Mouse (Mus musculus): ENCODE results near the gene Wdr38.
"Not testable (repeated sequence)": the region's sequence is repeated elsewhere in the genome, so short reads cannot be mapped to it uniquely, and the experiment has no call there.

Gene Wdr38

GRCm38 (mm10) chr2:38999381-38999780, 2.1 kb downstream of the Wdr38 start:
- DNase-seq, result no peak

DNA sequence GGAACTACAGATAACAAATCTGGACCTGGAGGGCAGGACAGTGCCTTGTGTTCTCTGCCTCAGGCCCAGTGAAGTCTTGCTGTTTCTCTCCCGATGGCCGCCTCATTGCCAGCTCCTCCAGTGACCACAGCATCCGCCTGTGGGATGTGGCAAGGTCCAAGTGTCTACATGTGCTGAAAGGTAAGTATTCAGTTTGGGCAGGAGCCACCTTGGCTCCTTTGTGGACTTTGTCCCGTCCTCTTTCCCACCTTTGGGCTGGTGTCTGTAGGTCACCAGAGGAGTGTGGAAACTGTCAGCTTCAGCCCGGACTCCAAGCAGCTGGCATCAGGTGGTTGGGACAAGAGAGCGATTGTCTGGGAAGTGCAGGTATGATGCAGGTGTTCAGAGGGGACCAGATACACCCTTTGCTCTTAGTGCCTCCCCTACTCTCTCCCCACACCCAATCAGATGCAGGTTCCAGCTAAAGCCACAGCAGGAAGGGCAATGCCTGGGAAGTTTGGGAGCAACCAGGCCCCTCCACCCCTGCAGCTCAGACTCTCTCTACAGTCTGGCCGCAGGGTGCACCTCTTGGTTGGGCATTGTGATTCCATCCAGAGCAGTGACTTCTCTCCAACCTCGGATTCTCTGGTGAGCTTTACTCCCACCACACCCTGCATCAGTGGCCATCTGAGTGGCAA, 2.8 kb downstream of the Wdr38 start:
- no peak for DNase-seq

DNA sequence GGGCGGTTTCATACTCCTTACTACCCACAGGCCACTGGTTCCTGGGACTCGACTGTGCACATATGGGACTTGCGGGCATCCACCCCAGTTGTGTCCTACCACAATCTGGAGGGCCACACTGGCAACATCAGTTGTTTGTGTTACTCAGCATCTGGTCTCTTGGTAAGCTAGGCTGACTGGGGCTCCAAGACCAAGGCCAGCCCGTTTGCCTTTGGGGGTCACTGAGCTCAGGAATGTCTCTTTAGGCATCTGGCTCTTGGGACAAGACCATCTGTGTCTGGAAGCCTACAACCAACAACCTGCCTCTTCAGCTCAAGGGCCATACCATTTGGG, 3.3 kb downstream of the Wdr38 start:
- DNase-seq, result no peak

DNA sequence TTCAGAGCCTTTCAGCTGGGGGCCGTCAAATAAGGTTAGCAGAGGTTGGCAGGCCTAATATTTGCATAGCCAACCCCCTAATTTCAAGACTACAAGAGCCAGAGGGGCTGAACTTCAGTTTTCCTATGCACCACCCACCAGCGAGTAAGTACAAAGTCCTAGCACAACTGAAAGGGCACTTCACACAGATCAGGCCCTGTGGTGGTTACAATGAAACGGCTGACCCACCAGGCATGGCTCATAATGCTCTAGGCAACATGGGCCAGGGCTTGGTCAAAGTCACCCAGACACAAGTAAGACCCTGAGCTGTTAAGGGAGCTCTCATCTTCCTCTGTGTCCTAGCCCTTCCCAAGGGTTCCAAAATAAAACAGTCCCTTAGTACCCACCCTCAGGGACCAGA, 4.6 kb downstream of the Wdr38 start:
- no peak for DNase-seq

DNA sequence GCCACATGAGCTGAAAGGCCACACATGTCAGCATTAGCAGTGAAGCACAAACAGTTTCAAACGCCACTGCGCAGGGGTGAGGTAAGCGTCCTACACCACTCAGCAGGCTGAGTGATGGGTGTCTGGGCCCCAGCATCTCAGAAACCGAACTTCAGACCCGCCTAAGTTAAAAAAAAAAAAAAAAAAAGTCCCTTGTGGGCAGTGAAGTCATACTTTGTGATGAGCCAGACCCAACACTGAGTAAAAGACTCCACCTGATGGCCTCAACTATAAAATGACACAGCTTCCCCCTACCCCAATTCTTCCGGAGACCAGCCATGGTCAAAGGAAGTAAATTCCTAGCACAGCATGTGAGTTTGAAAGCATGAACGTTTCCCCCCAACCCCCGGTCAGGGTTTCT, 5.8 kb downstream of the Wdr38 start:
- DNase-seq, result no peak

GRCm38 (mm10) chr2:39003512-39003911, 6.2 kb downstream of the Wdr38 start:
- DNase-seq, result no peak

DNA sequence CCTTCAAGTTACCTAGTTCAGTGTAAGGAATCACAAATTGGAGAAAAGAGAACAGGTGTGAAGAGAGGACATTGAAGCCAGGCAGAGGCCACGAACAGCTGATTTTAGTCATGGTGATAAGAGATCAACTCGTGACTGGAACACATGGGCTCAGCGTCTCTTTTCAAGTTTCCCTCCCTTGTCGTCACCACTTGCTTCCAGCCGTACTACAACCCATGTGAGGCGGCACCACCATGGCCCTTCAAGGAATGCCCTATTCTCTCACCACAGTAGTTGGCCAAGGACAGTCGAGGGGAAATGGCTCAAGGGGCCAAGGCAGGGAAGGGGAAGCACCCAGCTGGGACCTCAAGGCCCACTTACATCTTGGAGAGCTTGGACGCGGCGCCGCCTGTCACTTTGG, 7.1 kb downstream of the Wdr38 start:
- no peak for DNase-seq

DNA sequence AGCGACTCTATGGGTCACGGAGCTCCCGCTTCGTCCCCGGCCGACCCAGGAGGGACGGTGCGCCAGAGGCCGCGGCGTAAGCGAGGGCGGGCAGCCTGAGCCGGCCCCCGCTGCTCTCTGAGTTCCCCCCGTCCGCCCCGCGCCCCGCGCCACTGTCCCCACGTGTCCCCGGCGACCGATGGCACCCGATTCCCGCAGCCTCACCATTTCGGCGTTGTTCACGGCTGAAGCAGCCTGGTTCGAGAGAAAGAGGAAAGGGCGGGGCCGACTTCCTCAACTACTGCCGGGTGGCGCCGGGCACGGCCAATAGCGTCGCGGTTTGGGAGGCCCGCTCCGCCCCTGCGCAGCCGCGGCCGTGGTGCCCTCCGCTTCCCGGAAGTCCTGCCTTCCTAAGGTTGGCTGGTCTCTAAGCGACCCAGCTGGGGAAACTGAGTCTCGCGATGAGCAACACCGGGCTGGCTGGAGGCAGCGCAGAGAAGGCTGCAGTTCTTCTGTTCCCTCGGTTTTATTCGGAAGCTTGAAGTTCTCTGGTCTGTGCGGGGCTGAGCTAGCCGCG, 7.7 kb downstream of the Wdr38 start, which contains the start of gene Arpc5l:
Gene Arpc5l, plus strand, starts transcription at position 469 of the 556 bp plus-strand sequence.
- peak; percentile 86 for DNase-seq

DNA sequence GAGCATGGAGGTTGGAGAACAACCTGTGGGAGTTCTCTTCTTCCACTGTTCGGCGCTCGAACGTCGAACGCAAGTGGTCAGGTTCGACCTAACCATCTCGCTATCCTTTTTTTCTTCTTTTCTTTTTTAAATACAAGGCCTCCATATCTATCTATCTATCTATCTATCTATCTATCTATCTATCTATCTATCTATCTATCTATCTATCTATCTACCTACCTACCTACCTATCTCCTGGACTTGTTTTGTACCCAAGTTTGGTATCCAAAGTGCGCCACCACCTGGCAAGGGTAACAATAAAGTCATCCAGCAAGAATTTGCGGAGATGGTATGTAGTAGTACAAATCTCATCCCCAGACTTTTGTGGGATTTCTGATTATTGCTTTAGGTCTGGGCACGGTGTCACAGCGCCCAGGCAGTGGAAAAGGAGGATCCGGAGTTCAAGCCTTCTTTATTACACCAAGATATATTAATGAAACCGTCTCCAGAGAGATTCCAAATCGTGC, 8.4 kb downstream of the Wdr38 start, which contains the start of gene Rpl35:
Gene Rpl35, minus strand, starts transcription at position 51 of the 506 bp plus-strand sequence.
- no peak for DNase-seq

DNA sequence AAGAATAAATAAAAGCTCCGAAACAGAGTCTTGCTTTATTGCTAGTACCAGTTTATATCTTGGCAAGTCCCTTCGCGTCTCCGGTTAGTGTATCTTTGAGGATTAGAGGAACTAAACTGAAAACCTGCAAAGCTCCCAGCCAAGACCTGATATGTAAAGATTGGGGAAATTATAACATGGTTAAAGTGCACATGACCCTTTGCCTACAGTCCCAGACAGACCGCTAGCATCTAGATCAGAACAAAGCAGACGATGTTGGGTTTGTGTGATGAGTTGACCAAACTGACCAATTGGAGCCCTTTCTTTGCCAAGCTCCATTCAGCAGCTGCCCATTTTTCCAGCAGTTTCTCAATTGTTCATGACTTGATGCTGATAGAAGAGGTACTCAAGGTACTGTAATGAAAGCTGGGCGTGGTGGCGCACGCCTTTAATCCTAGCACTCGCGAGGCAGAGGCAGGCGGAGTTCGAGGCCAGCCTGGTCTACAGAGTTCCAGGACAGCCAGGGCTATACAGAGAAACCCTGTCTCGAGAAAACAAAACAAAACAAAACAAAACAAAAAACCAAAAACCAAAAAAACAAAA, 9.0 kb downstream of the Wdr38 start:
- no peak for DNase-seq

- DNase-seq, result peak; percentile 88
Measured at GRCm38 (mm10) chr2:39007865-39008264, 10.6 kb downstream of the Wdr38 start.

DNA sequence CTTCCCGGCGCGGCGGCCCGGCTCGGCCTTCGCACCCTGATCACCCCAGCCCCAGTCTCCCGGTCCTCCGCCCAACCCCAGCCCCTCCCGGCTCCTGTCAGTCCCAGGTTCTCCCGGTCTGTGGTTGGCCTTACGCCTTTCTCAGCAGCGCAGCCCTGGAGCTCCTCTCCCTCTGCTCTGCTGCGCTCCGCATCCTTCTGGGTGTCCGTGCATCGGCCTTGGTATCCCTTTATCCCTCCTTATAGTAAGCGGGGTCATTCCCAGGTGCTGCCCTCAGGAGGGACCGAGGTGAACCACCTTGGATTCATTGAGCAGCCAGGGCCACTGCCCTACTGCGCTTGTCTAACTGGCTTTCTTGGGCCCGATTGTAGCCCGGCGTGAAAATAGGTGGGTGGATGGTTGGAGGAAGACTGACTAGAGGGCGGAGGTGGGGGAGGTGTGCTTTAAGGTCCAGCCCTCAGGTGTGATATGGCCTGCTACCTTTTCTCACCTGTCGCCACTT, 11.1 kb downstream of the Wdr38 start:
- DNase-seq, result no peak

- DNase-seq, result no peak
Measured at GRCm38 (mm10) chr2:39008954-39009365, 11.7 kb downstream of the Wdr38 start.

DNA sequence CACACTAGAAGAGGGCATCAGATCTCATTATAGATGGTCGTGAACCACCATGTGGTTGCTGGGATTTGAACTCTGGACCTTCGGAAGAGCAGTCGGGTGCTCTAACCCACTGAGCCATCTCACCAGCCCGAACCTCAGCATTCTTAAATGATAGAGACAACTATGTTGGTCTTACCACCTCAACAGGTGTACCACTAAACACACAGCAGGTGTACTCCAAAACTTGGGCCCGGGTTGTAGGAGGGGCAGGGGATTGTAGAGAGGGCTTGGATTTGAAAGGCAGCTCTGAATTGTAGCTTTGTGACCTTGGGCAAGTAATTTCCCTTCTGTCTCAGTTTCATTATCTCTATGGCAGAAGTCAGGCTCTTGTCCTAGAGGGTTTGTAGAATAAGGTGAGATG, 12.9 kb downstream of the Wdr38 start:
- DNase-seq, result not testable (repeated sequence)

DNA sequence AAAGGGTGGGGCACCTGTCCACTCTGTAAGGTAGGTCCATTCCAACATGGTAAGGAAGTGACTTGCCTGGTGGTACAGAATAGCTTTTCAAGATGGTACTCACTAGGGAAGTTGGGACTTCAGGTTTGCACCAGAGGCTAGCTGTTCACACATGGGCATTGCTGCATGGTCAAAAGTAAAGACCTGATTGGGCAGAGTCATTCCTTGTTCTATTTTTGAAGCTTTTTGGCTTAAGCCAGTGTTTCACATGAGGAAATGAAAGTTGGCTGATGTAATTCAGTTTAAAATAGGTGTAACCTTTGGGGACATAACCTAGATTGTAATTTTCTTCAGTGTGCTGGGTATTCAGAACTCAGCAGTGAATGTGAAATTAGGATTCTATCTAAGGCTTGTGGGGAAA, 14.0 kb downstream of the Wdr38 start:
- DNase-seq, result no peak

GRCm38 (mm10) chr2:39011971-39012370, 14.7 kb downstream of the Wdr38 start:
- DNase-seq, result no peak

- no peak for DNase-seq
Measured at GRCm38 (mm10) chr2:39012768-39013279, 15.5 kb downstream of the Wdr38 start.

DNA sequence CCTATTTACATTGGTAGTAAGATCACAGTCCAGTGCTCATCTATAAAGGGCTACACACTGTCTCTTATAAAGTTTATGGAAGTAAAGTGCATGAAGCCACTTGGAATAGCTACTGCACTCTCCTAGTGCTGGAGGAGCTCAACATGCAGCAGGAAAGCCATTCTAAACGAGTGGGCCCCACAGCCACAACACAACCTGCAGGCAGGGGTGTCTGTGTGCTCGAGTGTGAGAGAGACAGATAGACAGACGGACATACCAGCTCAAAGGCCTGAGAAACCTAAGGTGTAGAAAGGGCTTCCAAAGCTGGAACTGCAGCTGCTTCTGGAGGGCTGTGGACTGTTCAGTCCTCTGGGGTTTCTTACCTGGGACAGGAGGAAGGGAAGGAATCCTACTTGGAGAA, 19.3 kb downstream of the Wdr38 start:
- no peak for DNase-seq

- no peak for DNase-seq
Measured at GRCm38 (mm10) chr2:39020004-39020403, 22.7 kb downstream of the Wdr38 start.

- DNase-seq, result no peak
Measured at GRCm38 (mm10) chr2:39031611-39032010, 34.3 kb downstream of the Wdr38 start.

- no peak for DNase-seq
Measured at GRCm38 (mm10) chr2:39040215-39040614, 42.9 kb downstream of the Wdr38 start.

- DNase-seq, result no peak
Measured at GRCm38 (mm10) chr2:39048515-39048914, 51.2 kb downstream of the Wdr38 start.

Measured in cerebellum, adult 11 months (tissue).